Mouse (Mus musculus): Measurements from ENCODE around the gene Ppp1r15b.

Ppp1r15b gene

DNA sequence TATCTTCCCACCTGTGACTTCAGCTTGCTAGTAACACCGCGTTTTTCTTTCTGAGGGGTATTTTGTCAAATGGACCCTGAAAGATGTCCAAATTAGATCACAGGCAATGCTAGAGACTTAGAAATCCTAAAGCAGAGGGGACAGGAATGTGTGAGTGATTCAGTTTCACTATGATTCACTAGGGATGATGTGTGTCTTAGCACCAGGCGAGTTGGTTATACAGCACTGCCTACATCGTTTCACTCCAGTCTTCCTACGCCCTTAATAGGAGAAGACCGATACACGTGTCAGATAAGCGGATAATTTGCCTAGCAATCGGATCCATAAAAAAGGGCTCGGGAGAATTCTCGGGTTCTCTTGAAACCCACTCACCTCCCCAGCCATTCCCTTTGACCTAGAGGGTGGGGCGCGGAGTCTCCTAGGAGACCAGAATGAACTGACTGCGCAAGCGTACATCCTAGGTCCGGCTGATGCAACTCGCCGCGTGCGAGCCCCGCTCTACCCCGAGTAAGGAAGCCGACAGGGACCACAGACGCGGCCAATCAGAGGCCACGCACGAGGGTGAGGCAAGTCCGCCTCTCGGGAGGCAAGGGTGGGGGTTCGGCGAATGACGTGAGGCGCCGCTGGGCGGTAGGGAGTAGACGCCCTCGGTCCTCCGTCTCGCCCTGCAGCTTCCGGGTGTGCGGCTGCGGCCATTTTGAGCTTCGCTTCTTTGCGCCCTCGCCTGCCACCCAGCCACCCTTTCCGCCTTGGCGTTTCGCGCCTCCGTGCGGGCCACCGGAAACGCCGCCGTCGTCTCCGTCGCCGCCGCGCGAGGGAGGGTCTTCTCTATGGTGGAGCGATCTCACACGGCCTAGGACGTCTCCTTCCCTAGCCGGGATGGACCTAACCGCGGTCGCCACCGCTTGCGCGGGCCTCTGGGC is at the start of gene Ppp1r15b:
Ppp1r15b (plus strand) TSS at position 506 of the 923 bp plus-strand sequence.
- peak; percentile 100 for DNase-seq (ENCODE audit: low read depth, low spot score)

DNA sequence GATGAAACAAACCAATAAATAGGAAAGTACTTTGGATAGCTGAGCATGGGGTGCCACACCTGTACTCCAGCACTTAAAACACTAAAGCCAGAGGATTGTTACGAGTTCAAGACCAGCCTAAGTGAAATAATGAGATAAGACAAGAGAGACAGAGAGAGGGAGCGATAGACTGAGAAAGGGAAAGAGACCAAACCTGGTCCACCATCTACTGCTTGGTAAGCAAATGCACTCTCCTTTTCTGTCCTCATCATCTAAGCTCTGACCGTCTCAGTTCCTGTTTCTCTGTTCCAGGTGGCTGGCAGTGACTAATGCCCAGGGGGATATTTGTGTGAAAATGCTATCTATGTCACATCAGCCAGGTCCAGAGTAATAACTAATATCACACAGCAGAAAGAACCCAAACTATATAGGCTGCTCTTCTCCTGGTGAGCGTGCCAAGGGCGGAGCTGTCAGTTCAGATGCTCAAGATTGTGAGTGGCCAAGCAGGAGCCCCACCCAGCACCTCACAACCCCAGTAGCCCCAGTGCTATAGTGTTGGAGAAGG is 47.9 kb upstream of the Ppp1r15b start:
- DNase-seq (ENCODE audit: low read depth, low spot score) = peak; percentile 93

DNA sequence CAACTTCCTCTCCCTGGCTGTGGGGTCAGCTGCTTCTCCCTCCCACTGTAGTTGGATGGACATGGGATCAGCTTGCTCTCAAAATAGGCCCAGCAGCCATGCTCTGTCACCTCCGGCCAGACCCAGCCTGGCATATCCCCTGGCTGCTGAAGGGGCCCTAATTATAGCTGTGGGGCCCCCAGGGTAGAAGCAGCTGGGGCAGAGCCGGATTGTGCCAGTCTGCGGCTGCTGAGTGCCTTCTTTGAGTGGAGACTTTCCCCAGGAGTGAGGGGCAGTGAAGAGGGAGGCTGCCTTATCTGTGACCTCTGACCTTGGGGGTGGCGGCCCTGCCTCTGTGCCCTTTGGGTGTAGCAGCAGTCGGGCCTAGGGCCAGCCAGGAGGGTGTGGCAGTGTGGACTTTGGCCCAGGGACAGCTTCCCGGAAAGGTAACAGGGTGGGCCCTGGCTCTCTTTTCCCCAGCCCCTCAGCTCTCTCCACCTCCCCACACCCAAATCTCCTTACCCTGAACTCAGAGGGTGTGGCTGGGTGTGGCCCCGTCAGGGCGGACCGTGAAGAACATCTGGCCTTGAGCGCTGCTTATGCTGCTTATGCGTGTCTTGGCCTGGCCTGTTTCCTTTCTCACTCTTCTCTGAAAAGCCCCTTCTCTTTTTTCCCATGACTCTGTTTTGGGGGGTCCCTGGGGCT is 46.9 kb upstream of the Ppp1r15b start:
- DNase-seq (ENCODE audit: low read depth, low spot score) = peak; percentile 92

DNA sequence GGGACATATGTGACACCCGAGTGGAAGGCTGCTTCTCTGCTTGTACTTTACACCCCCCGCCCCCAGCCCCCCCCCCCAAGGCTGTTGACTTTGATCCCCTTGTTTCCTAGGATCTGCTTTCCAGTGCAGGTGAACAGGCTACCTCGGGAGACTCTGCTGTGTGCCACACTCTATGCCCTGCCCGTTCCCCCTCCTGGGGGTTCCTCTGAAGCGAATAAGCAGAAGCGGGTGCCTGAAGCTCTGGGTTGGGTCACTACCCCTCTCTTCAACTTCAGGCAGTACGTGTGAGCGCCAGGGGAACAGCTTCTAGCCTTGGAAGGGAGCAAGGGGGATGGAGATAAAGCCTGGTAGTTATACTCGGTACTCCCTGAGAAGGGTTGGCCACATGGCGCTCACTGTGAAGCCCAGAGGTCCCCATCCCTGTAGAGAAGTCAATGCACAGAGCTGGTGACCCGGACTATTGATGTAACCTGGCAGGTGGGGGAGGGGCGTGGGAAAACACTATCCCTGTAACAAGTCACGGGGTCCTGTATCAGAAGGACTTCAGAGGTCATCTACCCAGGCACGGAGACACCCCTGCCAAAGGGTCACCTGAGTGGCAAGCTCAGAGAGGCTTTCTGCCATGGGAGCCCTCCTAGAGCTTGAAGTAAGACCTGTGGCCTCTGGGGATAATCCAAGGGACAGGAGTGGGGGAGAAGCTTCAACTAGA is 46.1 kb upstream of the Ppp1r15b start:
- DNase-seq (ENCODE audit: low read depth, low spot score) = peak; percentile 80

DNA sequence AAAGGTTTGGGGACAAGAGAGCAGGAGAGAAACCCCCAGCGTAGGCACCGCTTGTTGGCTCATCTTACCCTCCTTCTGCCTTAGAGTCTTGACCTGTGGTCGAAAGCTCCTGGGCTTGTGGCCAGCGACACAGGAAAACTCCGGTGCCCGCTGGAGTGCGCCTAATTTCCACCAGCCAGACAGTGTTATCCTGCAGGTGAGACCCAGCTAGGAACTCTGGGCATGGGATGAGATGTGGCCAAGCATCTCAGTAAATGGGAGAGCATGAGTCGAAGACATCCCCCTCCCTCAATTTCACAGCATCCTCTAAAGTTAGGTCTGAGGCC is 45.6 kb upstream of the Ppp1r15b start:
- no peak for DNase-seq (ENCODE audit: low read depth, low spot score)

DNA sequence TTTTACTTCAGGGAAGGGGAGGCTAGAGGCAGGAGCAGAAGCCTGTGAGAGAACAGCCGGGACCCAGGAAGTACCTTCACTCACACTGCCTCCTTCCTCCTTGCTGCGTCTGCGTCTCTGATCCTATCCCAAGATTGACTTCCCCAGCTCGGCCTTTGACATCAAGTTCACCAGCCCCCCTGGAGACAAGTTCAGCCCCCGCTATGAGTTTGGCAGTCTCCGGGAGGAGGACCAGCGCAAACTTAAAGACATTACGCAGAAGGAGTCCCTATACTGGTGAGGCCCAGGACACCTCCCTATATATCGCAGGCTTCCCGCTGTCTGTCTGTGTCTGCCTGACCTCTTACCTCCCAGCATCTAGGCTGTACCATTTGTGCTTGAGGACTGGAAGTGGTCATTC is 44.1 kb upstream of the Ppp1r15b start:
- DNase-seq (ENCODE audit: low read depth, low spot score) = no peak

DNA sequence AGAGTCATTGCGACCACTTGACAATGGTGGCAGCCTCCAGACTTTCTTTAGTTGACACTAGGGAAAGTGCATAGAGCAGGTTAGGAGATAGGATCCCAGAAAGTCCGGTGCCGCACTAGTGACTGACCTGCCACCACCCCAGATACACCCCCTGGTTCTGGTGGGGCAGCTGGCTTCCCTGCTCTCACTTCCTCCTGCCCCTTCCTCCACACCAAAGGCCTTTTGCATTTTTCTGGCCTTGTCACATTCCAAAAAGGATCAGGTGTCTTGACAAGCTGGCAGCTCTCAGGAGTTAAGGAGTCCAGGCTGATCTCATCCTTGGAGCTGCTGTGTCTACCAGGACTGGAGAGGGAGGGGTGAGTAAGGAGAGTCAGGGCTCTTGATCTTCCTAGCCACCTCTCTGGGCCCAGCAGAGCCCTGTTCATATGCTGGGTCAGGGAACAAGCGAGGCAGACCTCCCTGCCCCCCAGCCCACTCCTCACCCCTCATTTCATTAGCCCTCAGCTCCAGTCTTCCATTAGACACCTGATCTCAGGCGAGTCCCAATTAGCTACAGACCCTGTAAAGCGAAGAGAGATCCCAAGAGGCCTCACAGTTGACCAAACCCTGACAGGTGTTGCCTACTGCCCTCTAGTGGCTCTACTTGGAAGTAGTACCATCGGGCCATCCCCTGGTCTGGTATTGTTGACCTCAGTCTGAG is 43.6 kb upstream of the Ppp1r15b start:
- peak; percentile 85 for DNase-seq (ENCODE audit: low read depth, low spot score)

DNA sequence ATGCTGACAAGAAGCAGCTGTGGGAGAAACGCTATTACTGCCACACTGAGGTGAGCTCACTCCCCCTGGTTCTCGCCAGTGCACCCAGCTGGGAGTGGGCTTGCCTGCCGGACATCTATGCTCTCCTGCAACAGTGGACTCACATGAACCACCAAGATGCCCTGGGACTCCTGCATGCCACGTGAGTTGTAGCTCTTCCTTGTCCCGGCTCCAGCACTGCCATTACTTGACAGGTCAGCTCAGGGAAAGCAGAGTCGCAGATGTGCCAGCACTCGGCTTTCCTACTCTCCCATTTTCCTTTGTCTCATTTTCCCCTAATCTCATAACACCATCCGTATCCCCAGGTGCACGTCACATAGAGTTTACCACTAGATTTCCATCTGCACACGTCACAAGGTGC is 42.7 kb upstream of the Ppp1r15b start:
- DNase-seq (ENCODE audit: low read depth, low spot score) = no peak

DNA sequence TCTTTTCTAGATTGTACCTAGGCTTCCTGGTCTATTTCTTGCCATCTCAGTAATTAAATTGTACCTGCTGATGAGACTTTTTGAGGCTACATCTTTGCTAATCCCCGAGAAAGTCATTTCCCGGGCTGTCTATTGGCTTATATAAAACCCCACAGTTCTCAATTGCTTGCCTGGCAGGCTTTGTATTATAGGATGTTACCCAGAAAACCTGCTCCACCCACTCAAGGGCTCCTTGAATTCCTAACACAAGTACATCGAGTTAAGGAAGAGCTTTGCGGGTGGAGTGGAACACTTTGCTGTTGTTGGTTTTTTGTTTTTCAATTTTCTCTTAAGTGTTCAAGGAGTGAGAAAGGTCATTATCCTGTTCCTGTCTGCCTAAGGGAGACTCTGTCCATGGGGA is 41.5 kb upstream of the Ppp1r15b start:
- DNase-seq (ENCODE audit: low read depth, low spot score) = no peak

DNA sequence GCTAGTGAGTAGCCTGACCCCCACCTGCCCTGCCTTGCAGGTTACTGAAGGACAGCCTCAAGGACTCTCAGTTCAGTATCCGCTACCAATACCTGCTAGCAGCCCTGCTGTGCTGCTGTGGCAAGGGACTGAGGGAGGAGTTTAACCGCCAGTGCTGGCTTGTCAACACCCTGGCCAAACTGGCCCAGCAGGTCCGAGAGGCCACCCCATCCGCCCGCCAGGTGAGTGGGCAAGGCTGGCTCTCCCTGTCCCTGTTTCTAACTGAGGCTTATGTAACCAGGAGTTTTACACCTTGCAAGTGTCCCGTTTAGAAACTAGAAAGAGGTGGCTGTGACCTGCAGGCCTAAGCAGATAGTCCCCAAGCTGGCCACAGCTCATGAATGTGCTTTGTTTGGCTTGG is 40.3 kb upstream of the Ppp1r15b start:
- no peak for DNase-seq (ENCODE audit: low read depth, low spot score)

DNA sequence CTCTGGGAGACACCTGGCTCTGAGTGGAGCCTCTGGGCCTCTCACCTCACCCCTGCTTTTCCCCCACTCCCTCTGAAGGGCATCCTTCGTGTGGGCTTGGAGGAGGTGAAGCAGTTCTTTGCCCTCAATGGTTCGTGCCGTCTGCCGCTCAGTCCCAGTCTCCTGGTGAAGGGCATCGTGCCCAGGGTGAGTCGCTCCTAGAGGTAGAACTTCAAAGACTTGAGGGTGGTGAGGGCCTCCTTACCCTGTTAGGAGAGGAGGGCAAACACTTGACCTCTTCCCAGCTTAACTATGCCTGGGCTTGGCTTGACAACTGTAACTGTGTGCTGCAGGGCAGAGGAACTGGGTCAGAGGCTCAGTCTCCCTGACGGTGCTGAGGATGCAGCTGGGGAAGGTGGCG is 39.5 kb upstream of the Ppp1r15b start:
- DNase-seq (ENCODE audit: low read depth, low spot score) = no peak

DNA sequence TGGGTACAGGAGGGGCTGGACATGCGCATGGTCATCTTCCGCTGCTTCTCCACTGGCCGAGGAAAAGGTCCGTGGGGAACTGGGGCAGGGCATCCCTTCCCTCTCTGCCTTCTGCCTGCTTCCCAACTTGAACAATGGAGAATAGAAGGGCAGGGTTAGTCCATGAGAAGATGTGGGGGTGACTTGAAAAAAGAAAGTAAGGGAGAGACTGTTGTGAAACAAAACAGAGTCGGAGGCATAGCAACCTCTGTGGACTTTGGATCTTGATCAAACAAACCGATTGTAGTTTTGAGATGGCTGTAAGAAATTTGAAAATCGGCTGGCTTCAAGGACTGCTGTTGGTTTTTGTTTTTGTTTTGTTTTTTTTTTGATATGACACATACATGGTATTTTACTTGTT is 37.2 kb upstream of the Ppp1r15b start:
- DNase-seq (ENCODE audit: low read depth, low spot score) = no peak

DNA sequence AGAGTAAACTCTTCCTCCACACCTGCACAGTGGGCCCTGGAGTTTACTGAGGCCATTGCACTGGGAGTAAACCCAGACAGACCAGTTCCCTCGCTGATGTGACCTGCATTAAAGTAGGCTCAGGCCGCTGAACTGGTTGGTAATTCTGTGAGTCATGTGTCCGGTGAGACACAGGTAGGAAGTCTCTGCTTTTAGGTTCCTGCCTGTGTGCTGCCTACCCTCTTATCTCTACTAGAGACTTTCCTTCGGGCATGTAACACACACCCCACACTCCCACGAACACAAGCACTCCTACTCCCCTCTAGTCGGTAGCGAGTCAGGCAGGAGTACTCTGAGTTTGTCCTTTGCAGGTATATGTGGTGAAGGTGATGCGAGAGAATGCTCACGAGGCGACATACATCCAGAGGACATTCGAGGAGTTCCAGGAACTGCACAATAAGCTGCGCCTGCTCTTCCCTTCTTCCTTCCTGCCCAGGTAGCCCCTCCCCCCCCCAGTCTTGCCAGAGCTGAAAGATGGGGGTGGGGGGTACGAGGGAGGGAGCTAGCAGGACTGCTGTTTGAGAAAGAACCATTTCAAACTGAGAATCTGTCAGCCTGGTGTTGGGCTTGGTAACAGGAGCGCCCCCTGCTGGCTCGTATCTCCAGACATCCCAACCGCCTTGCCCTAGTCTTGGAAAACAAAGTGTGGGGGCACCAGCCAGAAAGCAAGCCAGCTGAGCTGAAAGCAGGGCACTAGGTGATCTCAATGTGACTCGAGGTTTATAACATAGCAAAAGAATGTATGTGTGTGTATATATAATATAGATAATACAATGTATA is 29.8 kb upstream of the Ppp1r15b start:
- peak; percentile 76 for DNase-seq (ENCODE audit: low read depth, low spot score)

DNA sequence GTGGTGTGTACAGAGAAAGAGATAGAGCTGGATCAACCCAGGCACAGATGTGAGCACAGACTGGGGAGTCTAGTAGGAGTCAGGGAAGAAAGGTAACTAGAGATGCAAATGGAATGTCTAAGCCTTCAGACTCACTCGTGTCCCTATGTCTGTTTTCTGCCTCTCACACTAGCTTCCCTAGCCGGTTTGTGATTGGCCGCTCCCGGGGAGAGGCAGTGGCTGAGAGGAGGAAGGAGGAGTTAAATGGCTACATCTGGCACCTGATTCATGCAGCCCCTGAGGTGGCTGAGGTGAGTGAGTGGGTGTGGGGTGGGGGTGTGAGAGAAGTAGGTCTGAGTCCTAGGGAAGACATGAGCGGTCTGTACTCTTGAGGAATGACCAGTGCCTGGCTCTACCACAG is 28.8 kb upstream of the Ppp1r15b start:
- DNase-seq (ENCODE audit: low read depth, low spot score) = no peak

DNA sequence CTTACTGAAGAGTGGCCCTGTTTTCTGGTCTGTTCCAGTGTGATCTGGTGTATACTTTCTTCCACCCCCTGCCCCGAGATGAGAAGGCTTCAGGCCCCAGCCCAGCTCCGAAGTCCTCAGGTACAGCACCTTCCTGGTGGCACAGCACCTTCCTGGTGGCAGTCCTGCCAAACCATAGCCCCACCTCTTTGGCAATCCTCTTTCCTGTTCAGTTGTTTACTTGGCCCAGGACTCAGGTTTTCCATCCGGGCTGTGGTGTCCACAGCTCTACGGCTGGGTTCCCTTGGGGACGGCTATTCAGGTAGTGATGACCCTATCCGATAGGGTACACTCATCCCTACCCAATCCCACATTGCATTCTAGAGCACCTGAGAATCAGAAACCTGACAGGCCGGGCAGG is 27.6 kb upstream of the Ppp1r15b start:
- DNase-seq (ENCODE audit: low read depth, low spot score) = no peak

DNA sequence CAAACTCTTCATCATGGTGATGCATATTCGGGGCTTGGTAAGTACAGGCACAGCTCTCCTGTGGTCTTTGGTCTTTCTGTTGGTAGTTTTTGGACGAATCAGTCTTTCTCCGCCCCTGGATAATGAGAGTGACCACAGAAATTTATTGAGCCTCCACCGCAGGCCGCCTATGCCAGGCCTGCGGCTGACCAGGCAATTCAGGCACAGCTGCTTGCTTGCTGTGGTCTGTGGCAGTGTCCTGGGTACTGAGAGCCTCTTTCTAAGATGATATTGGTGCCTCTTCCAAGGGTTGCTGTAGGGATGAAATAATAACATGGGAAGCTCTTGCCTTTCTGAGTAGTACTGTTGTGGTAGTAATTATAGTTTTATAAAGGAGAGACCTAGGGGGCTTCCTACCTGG is 27.1 kb upstream of the Ppp1r15b start:
- DNase-seq (ENCODE audit: low read depth, low spot score) = no peak

DNA sequence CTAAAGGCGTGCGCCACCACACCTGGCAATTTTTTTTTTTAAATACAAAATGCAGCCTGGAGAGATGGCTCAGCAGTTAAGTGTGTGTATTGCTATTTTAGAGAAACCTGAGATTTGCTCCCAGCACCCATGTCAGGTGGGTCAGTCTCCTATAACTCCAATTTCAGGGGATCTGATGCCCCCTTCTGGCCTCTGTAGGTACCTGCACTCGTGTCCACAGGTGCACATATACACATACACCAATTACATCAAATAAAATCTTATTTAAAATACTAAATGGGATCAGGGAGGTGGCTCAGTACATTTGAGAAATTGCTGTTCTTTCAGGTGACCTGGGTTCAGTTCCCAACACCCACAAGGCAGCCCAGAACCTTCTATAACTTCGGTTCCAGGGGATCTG is 14.8 kb upstream of the Ppp1r15b start:
- peak; percentile 26 for DNase-seq (ENCODE audit: low read depth, low spot score)

DNA sequence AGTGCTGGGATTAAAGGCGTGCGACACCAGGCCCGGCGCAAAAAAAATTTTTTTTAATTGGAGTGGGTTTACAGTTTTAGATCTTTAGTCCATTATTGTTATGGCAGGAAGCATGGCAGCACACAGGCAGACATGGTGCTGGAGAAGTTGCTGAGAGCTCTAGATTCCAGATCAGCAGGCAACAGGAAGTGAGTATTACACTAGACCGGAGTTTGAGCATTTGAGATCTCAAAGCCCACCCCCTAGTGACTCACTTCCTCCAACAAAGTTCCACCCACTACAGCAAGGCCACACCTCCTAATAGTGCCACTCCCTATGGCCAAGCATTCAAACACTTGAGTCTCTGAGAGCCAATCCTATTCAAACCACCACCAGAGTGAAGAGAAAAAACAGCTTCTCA is 12.8 kb upstream of the Ppp1r15b start:
- peak; percentile 52 for DNase-seq (ENCODE audit: low read depth, low spot score)

DNA sequence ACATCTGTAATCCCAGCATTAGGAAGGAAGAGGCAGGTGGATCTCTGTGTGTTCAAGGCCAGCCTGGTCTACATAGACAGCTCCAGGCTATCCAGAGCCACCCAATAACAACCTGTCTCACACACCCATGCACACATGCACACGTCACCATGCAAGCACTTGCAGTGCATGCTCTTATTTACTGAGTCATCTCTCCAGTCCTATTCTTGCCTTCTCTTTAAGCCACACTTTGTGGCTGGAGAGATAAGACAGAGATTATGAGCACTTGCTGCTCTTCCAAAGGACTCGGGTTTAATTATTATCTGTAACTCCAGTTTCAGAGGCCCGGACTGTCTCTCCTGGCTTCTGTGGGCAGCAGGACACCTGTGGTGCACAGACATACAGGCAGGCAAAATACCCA is 12.1 kb upstream of the Ppp1r15b start:
- no peak for DNase-seq (ENCODE audit: low read depth, low spot score)

DNA sequence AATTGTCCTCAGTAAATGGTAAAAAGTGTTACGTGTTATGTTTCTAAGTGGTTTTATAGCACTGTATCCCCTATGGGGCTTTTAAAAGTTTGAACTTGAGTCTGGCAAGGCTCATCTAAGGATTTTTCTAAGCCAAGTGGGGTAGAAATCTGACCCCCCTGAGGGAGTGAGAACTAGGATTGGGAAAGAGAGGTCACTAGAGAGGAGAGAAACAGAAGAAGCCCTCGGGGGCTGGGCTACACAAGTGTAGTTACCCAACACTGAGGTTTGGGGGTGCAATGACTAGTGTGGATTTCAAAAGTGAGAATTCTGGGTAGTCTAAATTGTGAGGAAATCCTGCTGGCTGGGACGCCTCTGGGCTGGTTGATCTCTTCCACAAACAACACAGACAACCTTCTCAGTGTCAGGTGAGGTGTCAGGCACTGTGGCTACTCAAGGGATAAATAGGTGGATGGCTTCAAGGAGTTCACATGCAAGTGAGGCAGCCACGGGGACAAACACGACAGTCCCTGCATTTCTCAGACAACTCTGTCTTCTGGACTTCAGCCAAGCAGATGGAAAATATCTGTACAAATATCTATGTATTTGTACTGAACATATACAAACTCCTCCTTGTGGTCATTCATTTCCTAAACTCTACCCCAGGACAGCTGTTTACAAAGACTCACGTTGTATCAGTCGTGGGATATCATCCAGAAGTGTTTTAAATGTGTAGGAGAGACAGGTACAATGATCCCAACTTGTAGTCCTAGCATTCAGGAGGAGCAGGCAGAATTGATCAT is 10.8 kb upstream of the Ppp1r15b start:
- no peak for DNase-seq (ENCODE audit: low read depth, low spot score)

Data from A20 (cell line).